Mouse (Mus musculus): ENCODE measurements around the gene Slc25a33.

DNA sequence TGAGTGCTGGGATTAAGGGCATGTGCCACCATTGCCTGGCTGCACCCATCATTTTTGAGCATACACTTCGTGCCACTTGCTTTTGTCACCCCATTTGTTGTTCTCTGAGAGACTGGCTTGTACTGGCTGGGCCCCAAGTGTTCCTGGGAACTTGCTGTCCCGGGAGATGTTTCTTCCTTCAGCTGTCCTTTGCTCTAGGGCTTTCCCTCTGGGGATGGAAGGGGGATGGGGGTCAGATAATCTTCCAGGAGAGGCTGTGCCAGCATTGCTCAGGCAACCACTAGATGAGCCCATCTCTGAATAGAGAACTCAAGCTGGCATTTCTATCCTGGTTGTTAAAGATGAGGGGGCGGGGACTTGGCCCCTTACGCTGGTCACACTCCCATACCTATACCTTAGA, 17.4 kb upstream of the Slc25a33 start:
- no peak for TF ChIP-seq MYOG (IDR thresholded peaks at IDR 0.05; ENCODE audit: control insufficient read depth in 1 of 3, insufficient read depth in 1 of 3, insufficient read length in 2 of 3, low read depth in 2 of 3)
- no peak for TF ChIP-seq E2F4 (IDR thresholded peaks at IDR 0.05; ENCODE audit: insufficient read depth)

All from myocyte (in vitro differentiated cells).